Mouse (Mus musculus): ENCODE results near the gene Kdm4a. TPM values are rescaled to one million over a fixed set of nuclear protein-coding genes. Genes with fewer than 3 reads are reported as not detected.

Gene Kdm4a
- total RNA-seq, 2 experiments from 2014 or later, result 9.6 to 20.2 TPM

- peak; percentile 31 for ATAC-seq (replicated peaks; ENCODE audit: poor library complexity)
Observed at GRCm38 (mm10) chr4:118123030-118123704, 56.7 kb downstream of the Kdm4a start.

DNA sequence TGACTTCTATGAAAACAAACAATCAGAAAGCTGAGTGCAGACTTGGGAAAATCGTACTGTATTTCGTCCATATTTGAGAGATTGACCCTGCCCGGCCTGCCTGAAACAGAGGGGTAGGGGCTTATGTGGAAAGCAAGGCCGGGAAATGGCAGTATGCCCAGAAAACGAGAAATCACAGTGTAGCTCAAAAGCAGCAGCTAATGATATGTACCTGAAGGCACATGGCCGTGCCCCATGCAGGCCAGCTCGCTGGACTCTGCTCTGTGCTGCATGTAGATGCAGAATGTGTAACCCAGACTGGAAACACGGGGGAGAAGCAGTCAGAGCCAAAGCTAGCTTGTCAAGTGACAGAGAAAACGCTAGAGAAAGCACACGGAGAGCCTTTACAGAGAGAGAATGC is 57.8 kb downstream of the Kdm4a start:
- no peak for ATAC-seq (replicated peaks; ENCODE audit: poor library complexity)

DNA sequence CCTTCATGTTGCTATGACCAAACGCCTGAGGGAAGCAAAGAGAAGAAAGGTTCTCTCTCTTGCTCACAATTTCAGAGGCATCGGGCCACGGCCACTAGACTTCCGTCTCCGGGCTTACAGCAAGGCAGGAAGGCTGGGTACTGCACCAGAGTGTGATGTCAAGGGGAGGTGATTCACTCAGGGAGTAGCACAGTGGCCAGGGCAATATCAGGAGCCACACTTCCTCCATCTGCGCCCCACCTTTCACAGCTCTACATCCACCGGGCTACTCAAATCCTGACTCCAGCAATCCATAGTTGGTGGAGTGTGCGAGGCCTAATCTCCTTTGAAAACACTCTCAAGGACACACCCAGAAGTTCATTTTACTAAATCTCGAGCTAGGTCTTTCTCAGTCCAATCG is 62.3 kb downstream of the Kdm4a start:
- no peak for ATAC-seq (replicated peaks; ENCODE audit: poor library complexity)

DNA sequence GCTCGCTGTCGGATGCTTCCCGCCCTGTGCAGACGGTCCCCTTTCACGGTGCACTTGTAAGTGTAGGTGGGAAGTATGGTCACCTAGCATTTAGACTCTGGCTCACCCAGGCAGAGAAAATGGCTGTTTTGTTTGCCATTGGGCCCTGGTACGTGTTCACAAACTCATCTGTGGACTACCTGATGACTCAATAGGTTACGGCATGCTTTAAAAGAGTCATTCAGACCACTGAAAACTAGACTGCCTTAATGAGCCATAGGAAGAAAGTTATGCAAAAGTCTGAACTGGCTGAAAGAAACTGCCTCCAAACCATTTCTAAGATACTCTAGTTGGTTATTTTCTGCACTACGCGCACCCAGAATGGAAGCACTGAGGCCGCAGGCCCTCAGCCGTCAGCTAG is 63.7 kb downstream of the Kdm4a start:
- ATAC-seq (replicated peaks; ENCODE audit: poor library complexity), result no peak

GRCm38 (mm10) chr4:118115132-118115531 is 64.7 kb downstream of the Kdm4a start:
- ATAC-seq (replicated peaks; ENCODE audit: poor library complexity), result 0 out of 2 replicates have a peak, but pooled peaks have one; percentile 14

DNA sequence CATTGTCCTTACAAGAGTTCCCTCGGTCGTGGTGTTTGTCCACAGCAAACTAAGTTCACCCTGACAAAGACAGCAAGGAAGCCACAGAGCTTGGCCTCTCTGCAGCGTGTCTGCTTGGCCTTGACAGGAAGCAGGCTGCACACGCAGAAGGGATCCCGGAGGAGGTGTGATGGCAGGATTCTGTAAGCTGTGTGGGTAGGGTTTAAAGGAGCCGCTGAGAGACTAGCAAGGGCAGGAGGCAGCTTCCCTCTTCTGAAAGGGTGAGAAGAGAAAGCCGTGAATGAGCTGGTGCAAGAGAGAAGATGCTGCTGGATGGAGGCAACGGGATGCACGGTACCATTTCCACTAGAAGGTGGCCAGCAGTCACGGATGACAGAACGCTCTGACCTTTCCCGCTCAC is 67.2 kb downstream of the Kdm4a start:
- no peak for ATAC-seq (replicated peaks; ENCODE audit: poor library complexity)

GRCm38 (mm10) chr4:118109649-118110048 is 70.2 kb downstream of the Kdm4a start:
- peak; percentile 67 for ATAC-seq (replicated peaks; ENCODE audit: poor library complexity)

- ATAC-seq (replicated peaks; ENCODE audit: poor library complexity), result no peak
Observed at GRCm38 (mm10) chr4:118108779-118109178, 71.1 kb downstream of the Kdm4a start.

GRCm38 (mm10) chr4:118105256-118106053 is 74.4 kb downstream of the Kdm4a start:
- peak; percentile 88 for ATAC-seq (replicated peaks; ENCODE audit: poor library complexity)

GRCm38 (mm10) chr4:118103280-118103830 is 76.5 kb downstream of the Kdm4a start:
- ATAC-seq (replicated peaks; ENCODE audit: poor library complexity), result no peak

DNA sequence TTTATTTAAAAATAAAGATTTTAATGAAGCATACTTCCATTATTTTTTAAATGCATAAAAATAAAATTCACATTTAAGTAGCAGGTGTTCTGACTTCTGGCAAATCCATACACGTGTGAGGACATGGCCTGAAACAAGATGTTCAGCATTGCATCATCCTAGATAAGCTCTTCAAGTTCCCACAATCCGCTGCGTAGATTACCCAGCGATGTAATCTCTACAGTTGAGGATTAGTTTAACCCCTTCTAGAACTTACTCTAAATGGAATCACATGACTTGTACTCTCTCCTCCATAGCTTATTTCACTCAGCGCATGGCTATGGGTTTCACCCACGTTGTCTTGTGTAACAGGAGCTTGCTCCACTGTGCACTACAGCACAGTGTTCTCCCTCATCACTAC is 78.3 kb downstream of the Kdm4a start:
- ATAC-seq (replicated peaks; ENCODE audit: poor library complexity), result no peak

GRCm38 (mm10) chr4:118099637-118100364 is 80.0 kb downstream of the Kdm4a start:
- peak; percentile 57 for ATAC-seq (replicated peaks; ENCODE audit: poor library complexity)

GRCm38 (mm10) chr4:118098571-118098970 is 81.3 kb downstream of the Kdm4a start:
- ATAC-seq (replicated peaks; ENCODE audit: poor library complexity), result no peak

GRCm38 (mm10) chr4:118096069-118096468 is 83.8 kb downstream of the Kdm4a start:
- ATAC-seq (replicated peaks; ENCODE audit: poor library complexity), result no peak

GRCm38 (mm10) chr4:118092784-118093457 is 86.9 kb downstream of the Kdm4a start:
- ATAC-seq (replicated peaks; ENCODE audit: poor library complexity), result no peak

DNA sequence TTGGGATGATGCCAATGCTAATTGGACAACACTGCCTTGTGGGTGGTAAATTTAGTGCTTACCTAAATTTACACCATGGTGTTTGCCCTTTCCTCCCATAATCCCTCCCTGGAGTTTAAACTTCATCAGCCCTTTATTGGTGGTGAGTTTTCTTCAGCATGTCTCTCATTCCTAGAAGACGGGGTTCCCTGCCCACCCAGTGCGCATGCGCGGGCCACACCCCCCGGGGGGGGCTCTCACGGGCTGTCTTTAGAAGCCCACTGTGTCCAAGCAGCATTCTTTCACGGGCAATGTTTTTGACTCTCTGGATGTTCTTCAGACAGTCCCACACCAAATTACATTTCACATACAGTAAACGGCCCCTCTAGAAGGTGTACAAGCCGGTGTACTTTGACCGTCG is 89.4 kb downstream of the Kdm4a start:
- ATAC-seq (replicated peaks; ENCODE audit: poor library complexity), result no peak

GRCm38 (mm10) chr4:118089939-118090338 is 89.9 kb downstream of the Kdm4a start:
- ATAC-seq (replicated peaks; ENCODE audit: poor library complexity), result peak; percentile 79

DNA sequence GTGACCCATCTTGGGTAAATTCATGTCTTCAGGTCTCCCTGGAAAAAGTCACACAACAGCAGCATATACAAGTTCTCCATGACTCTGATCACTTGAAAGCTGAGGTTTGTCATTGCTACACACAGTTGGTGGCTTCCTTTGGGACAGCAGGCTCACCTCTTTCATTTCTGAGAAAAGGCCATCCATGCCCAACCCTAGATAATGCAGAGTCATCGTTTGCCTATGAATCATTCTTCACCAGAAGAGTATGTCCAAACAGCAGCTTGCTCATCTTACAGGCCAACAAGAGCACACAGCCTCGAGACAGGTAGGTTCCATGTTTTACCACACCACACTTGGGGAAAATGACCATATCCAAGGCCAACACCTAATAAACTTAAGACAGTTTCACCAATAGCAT is 91.1 kb downstream of the Kdm4a start:
- ATAC-seq (replicated peaks; ENCODE audit: poor library complexity), result no peak

Data from megakaryocyte progenitor cell, adult 5-6 weeks (primary cell).